Mouse (Mus musculus) myocyte (in vitro differentiated cells): Measurements from ENCODE around the gene Gm11562.

ENCODE experiments used
- CEBPB ChIP-seq: IDR thresholded peaks from 2 replicates; pipeline ENCODE4 v1.6.1; 2011; ENCODE audit warnings: mild to moderate bottlenecking, moderate library complexity; ENCODE audit not compliant: poor library complexity, insufficient read depth, severe bottlenecking
- E2F4 ChIP-seq: IDR thresholded peaks from one replicate; pipeline ENCODE4 v1.6.1; 2011; ENCODE audit warnings: mild to moderate bottlenecking, control low read depth, moderate library complexity; ENCODE audit not compliant: insufficient read depth
- MAX ChIP-seq: IDR thresholded peaks from one replicate; pipeline ENCODE4 v1.6.1; 2011; ENCODE audit warnings: low read depth, mild to moderate bottlenecking, control low read depth
- POLR2A ChIP-seq: IDR thresholded peaks from one replicate; pipeline ENCODE4 v1.6.1; 2011; ENCODE audit warnings: low read depth, mild to moderate bottlenecking, control low read depth, moderate library complexity; ENCODE audit not compliant: insufficient read length
- REST ChIP-seq: IDR thresholded peaks from one replicate; pipeline ENCODE4 v1.6.1; 2011; ENCODE audit warnings: mild to moderate bottlenecking, control low read depth, moderate library complexity; ENCODE audit not compliant: insufficient read depth, insufficient read length
- TCF12 ChIP-seq: IDR thresholded peaks from one replicate; pipeline ENCODE4 v1.6.1; 2011; ENCODE audit warnings: mild to moderate bottlenecking, control low read depth; ENCODE audit not compliant: poor library complexity, insufficient read depth, severe bottlenecking
- USF1 ChIP-seq: IDR thresholded peaks from one replicate; pipeline ENCODE4 v1.6.1; 2011; ENCODE audit warnings: low read depth, mild to moderate bottlenecking, control low read depth, moderate library complexity

- TF ChIP-seq POLR2A (no peak), CEBPB (no peak), E2F4 (no peak), USF1 (no peak), REST (no peak), TCF12 (no peak), MAX (no peak)
Observed at GRCm38 (mm10) chr11:99573164-99573563, 47.1 kb downstream of the Gm11562 start.
